Mouse (Mus musculus): ENCODE results near the gene Nradd.

- TF ChIP-seq POLR2A (IDR thresholded peaks at IDR 0.05; ENCODE audit: low read depth, low read length) (no peak), CTCF (IDR thresholded peaks at IDR 0.05; ENCODE audit: extremely low read depth, insufficient read depth, insufficient read length, insufficient replicate concordance) (no peak)
Measured at GRCm38 (mm10) chr9:110668601-110669293, 44.5 kb upstream of the Nradd start.
